ENCODE assay signal across 20 mouse cellular contexts in the genomic region with DNA sequence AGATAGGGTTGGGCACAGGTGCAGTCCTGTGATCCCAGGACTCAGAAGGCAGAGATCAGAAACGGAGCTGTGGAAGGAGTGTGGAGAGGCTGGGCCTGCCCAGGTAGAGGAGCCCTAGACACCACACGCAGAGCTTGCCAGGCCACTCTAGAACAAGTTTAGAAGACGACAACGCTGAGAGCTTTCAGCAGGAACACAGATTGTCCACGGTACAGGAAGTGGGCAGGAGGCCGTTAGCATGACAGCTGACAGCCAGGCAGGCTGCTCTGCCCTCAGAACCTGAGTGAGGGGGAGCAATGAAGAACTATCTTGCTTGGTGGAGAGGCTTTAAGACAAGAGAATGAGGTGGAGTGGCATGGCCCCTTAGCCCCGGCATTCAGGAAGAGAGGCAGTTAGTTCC. TPM values are rescaled to one million over a fixed set of nuclear protein-coding genes. Genes with fewer than 3 reads are reported as not detected.
DNase-seq lines count a peak whose midpoint lies in the region; ATAC-seq lines count a peak whose summit lies in the region.
"Had no signal": no experiment of that assay in that cellular context is flagged by ENCODE, and none has a peak within 500 bp of the region (broad histone marks: within the 10 kb centered on the region; RNA-seq: fewer than 3 reads in every experiment).

No protein-coding gene starts in this region.

- no peaks in the 10 kb centered on the region for H3K27me3 ChIP-seq in megakaryocyte, embryonic 14.5 days (replicated peaks)
- H3K27me3 ChIP-seq: CH12.LX; embryonic facial prominence, embryonic 12.5 days; midbrain, embryonic 13.5 days; stomach, embryonic 15.5 days had no signal

- H3K9me3 ChIP-seq in megakaryocyte, embryonic 14.5 days = no peaks in the 10 kb centered on the region
- H3K9me3 ChIP-seq: embryonic facial prominence, embryonic 12.5 days; midbrain, embryonic 13.5 days; stomach, embryonic 15.5 days had no signal

- H3K4me1 ChIP-seq in megakaryocyte, embryonic 14.5 days = peaks cover 23% of the 10 kb centered on the region
- H3K4me1 ChIP-seq: embryonic facial prominence, embryonic 12.5 days; midbrain, embryonic 13.5 days; stomach, embryonic 15.5 days had no signal

- DNase-seq in CD4-positive helper T cell, adult 2 months (ENCODE audit: low read depth, low spot score) = peak; percentile 19
- peak; percentile 22 for DNase-seq in T-cell, adult 2 months (ENCODE audit: low spot score)
- peak; percentile 75 for DNase-seq in thymus, postnatal 14 days
- DNase-seq in MN1 (ENCODE audit: low spot score) = no peak
- DNase-seq in adrenal gland, adult 18-20 months (ENCODE audit: low spot score in 2 of 2) = no peak
- DNase-seq: adrenal gland, postnatal 25 days; cerebellum, adult 8-10 months; forebrain, postnatal 0 days; heart, adult 18-20 months; liver; liver, postnatal 0 days; lung, postnatal 4 days; spleen, adult 18-20 months had no signal

- no peak for ATAC-seq in monocyte, adult 5-6 weeks (replicated peaks; ENCODE audit: insufficient number of reproducible peaks, low FRiP score, low TSS enrichment, poor library complexity, severe bottlenecking)
- ATAC-seq: forebrain, postnatal 0 days; hindbrain, embryonic 16.5 days; liver, postnatal 0 days; midbrain, embryonic 13.5 days had no signal

- H3K36me3 ChIP-seq in megakaryocyte, embryonic 14.5 days (replicated peaks; ENCODE audit: low read length) = peaks cover 92% of the 10 kb centered on the region

- peak overlapping the region; percentile 20 for H3K4me3 ChIP-seq in megakaryocyte, embryonic 14.5 days (replicated peaks)
- H3K4me3 ChIP-seq: embryonic facial prominence, embryonic 12.5 days; midbrain, embryonic 13.5 days; stomach, embryonic 15.5 days had no signal

RNA-seq across cellular contexts. Expression of gene Rpf2, which starts 14.4 kb away (rescaled TPM):
- polyA plus RNA-seq in megakaryocyte, embryonic 14.5 days (2012; ENCODE audit: insufficient read depth, low replicate concordance) = 1.3 TPM in 1 of 2 replicates, not detected in the other
- 45.3 to 56.4 TPM (median 53.7 TPM) in 3 replicates for total RNA-seq in monocyte, adult 5-6 weeks (2017)
- 10 to 100 TPM; 20.1 to 26.1 TPM for total RNA-seq in adrenal gland, adult 18-20 months (2021)

RNA-seq across cellular contexts. Expression of gene Gtf3c6, which starts 25.5 kb away (rescaled TPM):
- 7.4 and 17.2 TPM in 2 replicates for polyA plus RNA-seq in megakaryocyte, embryonic 14.5 days (2012; ENCODE audit: insufficient read depth, low replicate concordance)
- 59.3 to 82.5 TPM (median 81.6 TPM) in 3 replicates for total RNA-seq in monocyte, adult 5-6 weeks (2017)
- 10 to 100 TPM; 36.6 to 50.0 TPM for total RNA-seq in adrenal gland, adult 18-20 months (2021)

Comparison
In these comparisons a context has a peak if more than half of its experiments do, and no peak if none do; other contexts are left out.
1. DNase-seq: peak in CD4-positive helper T cell, adult 2 months (single experiment), T-cell, adult 2 months (single experiment) and thymus, postnatal 14 days (single experiment); none in MN1 (single experiment) and adrenal gland, adult 18-20 months (0 of 2).